Mouse (Mus musculus) heart, embryonic 14.5 days (tissue): ENCODE measurements around the gene Epc2. TPM values are rescaled to one million over a fixed set of nuclear protein-coding genes. Genes with fewer than 3 reads are reported as not detected.

Source experiments
- ATAC-seq: fragments of 200-750 bp; cut with Nextera tagmentation; 2 replicates; pipeline ENCODE4 v1.8.0; 2017; ENCODE audit warnings: low read depth, moderate TSS enrichment; ENCODE audit not compliant: insufficient number of reproducible peaks, insufficient read depth, low FRiP score
- H3K27ac ChIP-seq, 2 experiments: fragments of 200-500 bp in 1 of 2; fragments of 300-500 bp in 1 of 2; sonication (generic) in 1 of 2; replicated peaks in 1 of 2; 2 replicates each; pipeline ENCODE4 v1.5.1; 2012 to 2014; ENCODE audit warnings: low read depth in 2 of 2, low read length in 2 of 2, control low read depth in 1 of 2, mild to moderate bottlenecking in 1 of 2, mixed read lengths in 1 of 2; ENCODE audit not compliant: control insufficient read depth in 1 of 2, insufficient read depth in 1 of 2
- H3K27me3 ChIP-seq: fragments of 300-500 bp; sonication (generic); 2 replicates; pipeline ENCODE4 v1.6.1; 2014; ENCODE audit warnings: mild to moderate bottlenecking, low read length, control low read depth; ENCODE audit not compliant: control insufficient read depth, insufficient read depth
- H3K36me3 ChIP-seq: fragments of 300-500 bp; sonication (generic); 2 replicates; pipeline ENCODE4 v1.6.1; 2014; ENCODE audit warnings: mild to moderate bottlenecking, control low read depth, low read length, mixed read lengths; ENCODE audit not compliant: control insufficient read depth, insufficient read depth
- H3K4me1 ChIP-seq, 2 experiments: fragments of 200-500 bp in 1 of 2; fragments of 300-500 bp in 1 of 2; sonication (generic) in 1 of 2; 2 replicates each; pipeline ENCODE4 v1.6.1; 2012 to 2014; ENCODE audit warnings: low read length in 2 of 2, control low read depth in 1 of 2, mixed read lengths in 1 of 2; ENCODE audit not compliant: control insufficient read depth in 2 of 2, insufficient read depth in 2 of 2
- H3K4me2 ChIP-seq: fragments of 300-500 bp; sonication (generic); 2 replicates; pipeline ENCODE4 v1.6.1; 2014; ENCODE audit warnings: mild to moderate bottlenecking, low read length
- H3K4me3 ChIP-seq, 2 experiments: fragments of 200-500 bp in 1 of 2; fragments of 300-500 bp in 1 of 2; sonication (generic) in 1 of 2; 2 replicates each; pipeline ENCODE4 v1.5.1; 2012 to 2014; ENCODE audit warnings: low read length in 2 of 2, mild to moderate bottlenecking in 2 of 2, control low read depth in 1 of 2, low read depth in 1 of 2, moderate library complexity in 1 of 2; ENCODE audit not compliant: control insufficient read depth in 1 of 2, insufficient read depth in 1 of 2
- H3K9ac ChIP-seq: fragments of 300-500 bp; sonication (generic); 2 replicates; pipeline ENCODE4 v1.6.1; 2014; ENCODE audit warnings: mild to moderate bottlenecking, low read length
- H3K9me3 ChIP-seq: fragments of 300-500 bp; sonication (generic); 2 replicates; pipeline ENCODE4 v1.6.1; 2016; ENCODE audit warnings: low read length, control low read depth; ENCODE audit not compliant: control insufficient read depth
- WGBS: fragments of 180-500 bp; shearing (Covaris S2); extraction: QIAGEN DNeasy Blood & Tissue Kit; methylation state at CpG from one replicate; pipeline ENCODE4 v1.1.7; 2014; 5-methylcytosine and 5-hydroxymethylcytosine counted together
- polyA plus RNA-seq: library from polyadenylated mRNA; unstranded; fragments of >200 nt; fragmentation: Nextera tagmentation; extraction: Ambion mirVana; gene quantifications from 2 replicates; pipeline ENCODE4 v1.2.1, GENCODE M21; 2014

Gene Epc2
- polyA plus RNA-seq, 1 experiment from 2014 or later = 7.3 TPM

DNA sequence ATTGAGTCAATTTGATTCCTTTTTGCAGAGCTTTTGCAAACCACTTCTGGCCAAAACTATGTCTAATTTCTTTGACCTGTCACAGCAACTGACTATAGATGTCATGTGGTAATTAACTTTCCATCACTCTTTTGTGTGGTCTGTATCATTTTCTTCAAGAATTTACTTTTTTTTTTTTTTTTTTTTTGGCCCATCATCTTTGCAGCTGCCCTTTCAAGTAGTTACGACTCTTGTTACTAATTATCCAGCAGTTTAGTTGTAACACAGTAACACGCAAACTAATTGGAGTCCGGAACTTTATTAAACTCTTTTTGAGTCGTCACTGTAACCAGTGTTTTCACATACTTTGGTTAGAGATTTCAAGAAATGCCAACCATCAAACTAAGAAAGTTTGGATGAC lies 819 bp upstream of the Epc2 start:
- H3K36me3 ChIP-seq = no peaks in the 10 kb centered on the region
- peak overlapping the region in 1 of 2 experiments; percentile 99; a peak in 1 of 4 replicates for H3K27ac ChIP-seq
- peak overlapping the region; percentile 98; the same call in 1 of the 2 replicates for H3K9ac ChIP-seq
- H3K4me1 ChIP-seq = peaks cover 2 to 10% of the 10 kb centered on the region in 2 experiments; a peak in 3 of 4 replicates
- no peak for ATAC-seq
- H3K9me3 ChIP-seq = no peaks in the 10 kb centered on the region
- 20% methylated on average over 4 of the region's 4 CpGs for WGBS
- no peaks in the 10 kb centered on the region for H3K27me3 ChIP-seq
- peak overlapping the region; percentile 83 for H3K4me2 ChIP-seq
- H3K4me3 ChIP-seq = peak overlapping the region; percentile 79 to 97

DNA sequence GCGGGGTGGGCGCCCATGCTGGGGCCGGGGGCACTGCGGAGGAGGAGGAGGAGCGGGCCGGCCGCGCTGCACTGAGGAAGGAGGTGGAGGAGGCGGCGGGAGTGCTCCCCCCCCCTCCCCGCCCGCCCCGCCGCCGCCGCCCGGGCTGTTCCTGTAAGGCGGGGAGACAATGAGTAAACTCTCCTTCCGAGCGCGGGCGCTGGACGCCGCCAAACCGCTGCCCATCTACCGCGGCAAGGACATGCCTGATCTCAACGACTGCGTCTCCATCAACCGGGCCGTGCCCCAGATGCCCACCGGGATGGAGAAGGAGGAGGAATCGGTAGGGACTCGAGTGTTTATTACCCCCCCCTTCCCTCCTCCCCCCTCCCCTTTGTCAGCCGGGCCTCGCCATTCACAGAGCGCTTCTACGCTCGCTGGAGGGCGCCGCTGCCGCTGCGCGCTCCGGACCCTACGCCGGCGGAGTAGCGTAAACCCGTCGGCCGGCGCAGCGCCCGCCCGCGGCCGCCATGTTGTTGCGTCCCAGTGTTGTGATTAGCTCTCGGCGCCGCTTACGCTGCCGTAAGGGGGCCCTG lies 438 bp downstream of the Epc2 start:
- Histone ChIP-seq H3K9me3 (no peaks in the 10 kb centered on the region), H3K4me2 (peak overlapping the region; percentile 91), H3K27ac (peak overlapping the region; percentile 98 to 99), H3K36me3 (no peaks in the 10 kb centered on the region), H3K4me1 (peaks cover 2 to 13% of the 10 kb centered on the region in 2 experiments; a peak in 3 of 4 replicates), H3K9ac (peak overlapping the region; percentile 98), H3K27me3 (no peaks in the 10 kb centered on the region), H3K4me3 (peak overlapping the region; percentile 79 to 97)
- ATAC-seq = peak; percentile 92
- under 1% methylated on average over 48 of the region's 64 CpGs for WGBS

GRCm38 (mm10) chr2:49452451-49453081 lies 1.3 kb downstream of the Epc2 start:
- Histone ChIP-seq H3K4me2 (peak overlapping the region; percentile 91), H3K4me1 (peaks cover 2 to 13% of the 10 kb centered on the region in 2 experiments; a peak in 3 of 4 replicates), H3K4me3 (peak overlapping the region; percentile 79 to 97), H3K9ac (peak overlapping the region; percentile 98), H3K9me3 (no peaks in the 10 kb centered on the region), H3K36me3 (no peaks in the 10 kb centered on the region), H3K27ac (peak overlapping the region; percentile 29 to 99), H3K27me3 (no peaks in the 10 kb centered on the region)
- ATAC-seq = no peak
- under 1% methylated on average over 37 of the region's 37 CpGs for WGBS

- H3K9ac ChIP-seq = no peak overlapping the region
- ATAC-seq = no peak
- no peak overlapping the region for H3K4me3 ChIP-seq
- 77% methylated on average over 2 of the region's 2 CpGs for WGBS
- H3K27ac ChIP-seq = no peak overlapping the region
- no peaks in the 10 kb centered on the region for H3K27me3 ChIP-seq
- no peaks in the 10 kb centered on the region for H3K36me3 ChIP-seq
- H3K4me1 ChIP-seq = peaks cover 0 to 11% of the 10 kb centered on the region in 2 experiments; a peak in 2 of 4 replicates
- peaks cover 10% of the 10 kb centered on the region; the same call in 1 of the 2 replicates for H3K9me3 ChIP-seq
- no peak overlapping the region for H3K4me2 ChIP-seq
Measured at GRCm38 (mm10) chr2:49457797-49458196, 6.5 kb downstream of the Epc2 start.

- H3K27ac ChIP-seq = no peak overlapping the region
- H3K9me3 ChIP-seq = peaks cover 10% of the 10 kb centered on the region; the same call in 1 of the 2 replicates
- H3K27me3 ChIP-seq = no peaks in the 10 kb centered on the region
- H3K36me3 ChIP-seq = no peaks in the 10 kb centered on the region
- no peak overlapping the region for H3K9ac ChIP-seq
- H3K4me1 ChIP-seq = 0 out of 4 replicates have a peak, but pooled peaks cover 0 to 4% of the 10 kb centered on the region in 2 experiments
- H3K4me3 ChIP-seq = no peak overlapping the region
- 77% methylated on average over 3 of the region's 3 CpGs for WGBS
- H3K4me2 ChIP-seq = no peak overlapping the region
- ATAC-seq = no peak
Measured at GRCm38 (mm10) chr2:49465672-49466222, 14.5 kb downstream of the Epc2 start.

DNA sequence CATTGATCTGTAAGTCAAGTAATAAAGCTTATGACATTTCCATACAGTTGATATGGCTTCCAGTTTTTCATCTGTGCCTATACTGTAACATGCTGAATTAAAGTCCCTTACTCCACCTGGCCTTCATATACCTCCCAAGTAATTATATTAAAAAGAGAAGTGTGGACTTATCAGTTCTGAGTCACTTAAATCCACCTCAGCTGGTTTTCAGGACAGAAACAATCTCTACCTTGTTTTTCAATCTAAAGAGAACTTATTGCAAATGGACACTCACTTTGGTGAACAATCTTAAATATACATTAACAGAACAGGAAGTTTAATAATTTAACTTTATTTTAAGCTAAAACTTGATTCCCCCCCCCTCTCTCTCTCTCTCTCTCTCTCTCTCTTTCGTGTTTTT lies 15.8 kb downstream of the Epc2 start:
- Histone ChIP-seq H3K9ac (no peak overlapping the region), H3K27me3 (no peaks in the 10 kb centered on the region), H3K27ac (no peak overlapping the region), H3K36me3 (no peaks in the 10 kb centered on the region), H3K4me3 (no peak overlapping the region), H3K4me1 (0 out of 4 replicates have a peak, but pooled peaks cover 0 to 4% of the 10 kb centered on the region in 2 experiments), H3K9me3 (no peaks in the 10 kb centered on the region), H3K4me2 (no peak overlapping the region)
- 92% methylated on average over 1 of the region's 1 CpGs for WGBS
- ATAC-seq = no peak

DNA sequence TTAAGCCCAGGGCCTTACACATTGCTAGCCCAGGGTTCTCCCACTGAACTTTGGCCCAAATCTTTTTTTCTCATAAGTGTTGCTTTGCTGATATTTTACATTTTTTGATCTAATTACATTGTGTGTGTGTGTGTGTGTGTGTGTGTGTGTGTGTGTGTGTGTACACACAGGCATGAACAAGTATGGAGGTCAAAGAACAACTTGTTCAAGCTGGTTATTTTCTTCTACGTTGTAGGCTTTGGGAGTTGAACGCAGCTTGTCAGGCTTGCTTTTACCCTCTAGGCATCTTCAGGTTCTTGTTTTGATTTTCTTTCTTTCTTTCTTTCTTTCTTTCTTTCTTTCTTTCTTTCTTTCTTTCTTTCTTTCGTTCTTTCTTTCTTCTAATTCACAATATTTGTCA lies 19.9 kb downstream of the Epc2 start:
- no peak for ATAC-seq

More for the DNA sequence above, 19.9 kb downstream of the Epc2 start:
- Histone ChIP-seq H3K27ac (no peak overlapping the region), H3K4me1 (peaks cover 0 to 4% of the 10 kb centered on the region in 2 experiments; a peak in 1 of 4 replicates), H3K27me3 (no peaks in the 10 kb centered on the region), H3K9ac (no peak overlapping the region), H3K4me2 (no peak overlapping the region), H3K4me3 (no peak overlapping the region), H3K9me3 (no peaks in the 10 kb centered on the region), H3K36me3 (no peaks in the 10 kb centered on the region)
- 91% methylated on average over 3 of the region's 3 CpGs for WGBS
